ENCODE assay signal across 8 mouse cellular contexts in the genomic region with DNA sequence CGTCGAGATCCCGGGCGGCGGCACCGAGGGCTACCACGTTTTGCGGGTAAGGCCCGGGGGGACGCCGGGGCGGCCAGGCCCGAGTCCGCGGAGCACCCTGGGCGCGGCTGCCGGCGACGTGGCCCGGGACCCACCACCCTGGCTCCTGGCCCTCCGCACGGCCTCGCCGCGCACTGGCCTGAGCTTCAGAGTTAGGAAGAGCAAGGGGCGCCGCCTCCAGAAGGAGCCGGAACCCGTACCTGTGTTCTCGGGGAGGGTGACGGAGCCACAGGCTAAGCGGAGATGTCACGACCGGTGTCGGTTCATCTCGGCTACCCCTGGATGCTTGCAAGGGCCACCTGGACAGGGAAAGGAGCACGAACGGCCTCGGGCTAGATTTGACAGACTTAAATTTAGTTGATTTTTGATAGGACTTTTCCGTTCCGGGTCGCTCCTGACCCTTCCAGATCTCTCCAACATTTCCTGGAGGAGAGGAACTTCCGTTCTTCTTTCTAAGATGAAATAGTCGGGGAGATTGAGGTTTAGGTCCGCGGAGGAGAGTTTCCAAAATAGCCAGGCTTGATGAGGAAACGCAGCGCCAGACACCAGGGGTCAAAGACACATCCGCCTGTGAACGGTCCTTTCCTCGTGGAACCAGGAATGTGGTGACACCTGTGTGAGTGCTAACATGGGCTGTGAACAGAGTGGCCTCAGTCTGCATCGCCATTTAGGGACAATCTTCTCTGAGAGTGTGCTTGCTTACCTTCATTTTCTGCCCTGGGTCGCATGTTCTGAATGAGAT. TPM values are rescaled to one million over a fixed set of nuclear protein-coding genes. Genes with fewer than 3 reads are reported as not detected.
DNase-seq lines count a peak whose midpoint lies in the region; ATAC-seq and TF ChIP-seq lines count a peak whose summit lies in the region.

A gene (minus strand): TSS at position 394 of the 781 bp plus-strand sequence.

- WGBS in kidney, embryonic 16.5 days, result under 1% methylated on average over 54 of the region's 54 CpGs
- WGBS in liver, embryonic 13.5 days (ENCODE audit: insufficient replicate concordance), result under 1% methylated on average over 54 of the region's 54 CpGs
- WGBS in neural tube, embryonic 14.5 days, result under 1% methylated on average over 52 of the region's 54 CpGs

- DNase-seq in kidney, adult 18-20 months, result no peak
- no peak for DNase-seq in ES-E14 (ENCODE audit: low read depth, low spot score)
- peak; percentile 47 for DNase-seq in embryo, embryonic 10 days (ENCODE audit: low spot score)
- peak; percentile 29 for DNase-seq in heart, postnatal 4 days
- no peak for DNase-seq in liver, embryonic 13.5 days
- DNase-seq in ovary, adult 18-20 months (ENCODE audit: low spot score), result no peak

- in situ Hi-C loops in ES-E14 (cut with MboI; ENCODE audit: low sequenced_read_pairs in 2 of 2, unreplicated experiment in 2 of 2), result no loop called here

- H3K27ac ChIP-seq in kidney, embryonic 16.5 days (ENCODE audit: low read length), result peak within 1 kb of the TSS; percentile 91
- H3K27ac ChIP-seq in ES-E14 (ENCODE audit: insufficient read depth, low read depth, low read length, poor library complexity, severe bottlenecking), result peak within 1 kb of the TSS; percentile 60; the same call in 1 of the 2 replicates
- H3K27ac ChIP-seq in liver, embryonic 13.5 days, result peak within 1 kb of the TSS; percentile 92
- H3K27ac ChIP-seq in neural tube, embryonic 14.5 days (ENCODE audit: low read depth, low read length), result peak within 1 kb of the TSS; percentile 88

- H3K4me2 ChIP-seq in kidney, embryonic 16.5 days (replicated peaks; ENCODE audit: low read depth, low read length), result peak within 1 kb of the TSS; percentile 89
- peak within 1 kb of the TSS; percentile 87 for H3K4me2 ChIP-seq in liver, embryonic 13.5 days
- peak within 1 kb of the TSS; percentile 80 for H3K4me2 ChIP-seq in neural tube, embryonic 14.5 days (ENCODE audit: low read depth, low read length)

- H3K36me3 ChIP-seq in kidney, embryonic 16.5 days (ENCODE audit: insufficient read depth, low read length), result 0 out of 2 replicates have a peak, but pooled peaks cover 3% of the 10 kb centered on the region
- H3K36me3 ChIP-seq in ES-E14 (ENCODE audit: control insufficient read depth, insufficient read depth, low read length, poor library complexity, severe bottlenecking), result no peaks in the 10 kb centered on the region
- no peaks in the 10 kb centered on the region for H3K36me3 ChIP-seq in liver, embryonic 13.5 days
- H3K36me3 ChIP-seq in neural tube, embryonic 14.5 days (ENCODE audit: control insufficient read depth, insufficient read depth, low read length), result no peaks in the 10 kb centered on the region

- peak within 1 kb of the TSS; percentile 97 for H3K9ac ChIP-seq in kidney, embryonic 16.5 days (replicated peaks; ENCODE audit: low read length)
- peak within 1 kb of the TSS; percentile 99 for H3K9ac ChIP-seq in ES-E14 (ENCODE audit: insufficient read depth, low read depth, low read length, poor library complexity, severe bottlenecking)
- peak within 1 kb of the TSS; percentile 95 for H3K9ac ChIP-seq in liver, embryonic 13.5 days
- H3K9ac ChIP-seq in neural tube, embryonic 14.5 days (replicated peaks; ENCODE audit: low read depth, low read length), result peak within 1 kb of the TSS; percentile 90

- 0 out of 2 replicates have a peak, but pooled peaks cover 3% of the 10 kb centered on the region for H3K27me3 ChIP-seq in kidney, embryonic 16.5 days (ENCODE audit: insufficient read depth, low read length)
- H3K27me3 ChIP-seq in liver, embryonic 13.5 days, result peaks cover 12% of the 10 kb centered on the region
- H3K27me3 ChIP-seq in neural tube, embryonic 14.5 days (ENCODE audit: control insufficient read depth, insufficient read depth, low read length), result no peaks in the 10 kb centered on the region

- H3K4me3 ChIP-seq in kidney, embryonic 16.5 days (ENCODE audit: low read length), result peak within 1 kb of the TSS; percentile 89
- peak within 1 kb of the TSS; percentile 94 to 96 for H3K4me3 ChIP-seq in ES-E14 (ENCODE audit: insufficient read depth in 1 of 2, low read depth in 1 of 2, low read length in 2 of 2, poor library complexity in 1 of 2, severe bottlenecking in 1 of 2)
- H3K4me3 ChIP-seq in liver, embryonic 13.5 days (replicated peaks), result peak within 1 kb of the TSS; percentile 81
- H3K4me3 ChIP-seq in neural tube, embryonic 14.5 days (ENCODE audit: low read depth, low read length), result peak within 1 kb of the TSS; percentile 96

- peak; percentile 89 for ATAC-seq in kidney, embryonic 16.5 days (ENCODE audit: low FRiP score, low TSS enrichment)
- peak; percentile 76 for ATAC-seq in liver, embryonic 13.5 days (ENCODE audit: low read depth)
- ATAC-seq in neural tube, embryonic 14.5 days (ENCODE audit: low read depth), result peak; percentile 80

- peaks cover 21% of the 10 kb centered on the region for H3K4me1 ChIP-seq in kidney, embryonic 16.5 days (ENCODE audit: insufficient read depth, low read length)
- H3K4me1 ChIP-seq in ES-E14 (ENCODE audit: control insufficient read depth in 2 of 2, insufficient read depth in 2 of 2, low read length in 2 of 2, poor library complexity in 1 of 2), result peaks cover 0 to 5% of the 10 kb centered on the region in 2 experiments; a peak in 1 of 4 replicates
- H3K4me1 ChIP-seq in liver, embryonic 13.5 days (replicated peaks), result peaks cover 47% of the 10 kb centered on the region
- H3K4me1 ChIP-seq in neural tube, embryonic 14.5 days (ENCODE audit: control insufficient read depth, insufficient read depth, low read length), result peaks cover 12% of the 10 kb centered on the region

- no peaks in the 10 kb centered on the region for H3K9me3 ChIP-seq in kidney, embryonic 16.5 days (ENCODE audit: low read length)
- no peaks in the 10 kb centered on the region for H3K9me3 ChIP-seq in ES-E14 (ENCODE audit: control insufficient read depth, insufficient read depth, low read depth, low read length)
- H3K9me3 ChIP-seq in liver, embryonic 13.5 days (replicated peaks), result no peaks in the 10 kb centered on the region
- H3K9me3 ChIP-seq in neural tube, embryonic 14.5 days (ENCODE audit: control insufficient read depth, low read length), result no peaks in the 10 kb centered on the region

TF ChIP-seq in ES-E14, 5 proteins besides CTCF, POLR2A, EP300 and RAD21:
- TF ChIP-seq HCFC1 (IDR thresholded peaks at IDR 0.05; ENCODE audit: borderline replicate concordance, insufficient read depth, low read length), result no peak
- TF ChIP-seq CHD2 (IDR thresholded peaks at IDR 0.05; ENCODE audit: low read depth, low read length), result no peak
- no peak for TF ChIP-seq MAFK (IDR thresholded peaks at IDR 0.05; ENCODE audit: insufficient read depth, low read depth, low read length)
- TF ChIP-seq ZNF384 (IDR thresholded peaks at IDR 0.05; ENCODE audit: low read depth, low read length), result no peak
- no peak for TF ChIP-seq ZC3H11A (IDR thresholded peaks at IDR 0.05; ENCODE audit: borderline replicate concordance, low read depth, low read length)

RNA-seq across cellular contexts. Expression of the gene that starts here (rescaled TPM):
- 3.8 and 4.0 TPM in 2 replicates for polyA plus RNA-seq in kidney, embryonic 16.5 days (2015; fragmentation: Nextera tagmentation; extraction: Ambion mirVana)
- 0.27 and 0.85 TPM in 2 replicates for total RNA-seq in ES-E14 (2012; rRNA removed)
- total RNA-seq in heart, postnatal 4 days (2021), result 1 to 10 TPM in 1 of 2 experiments, under 1 TPM in 1; 0.63 to 1.1 TPM
- polyA plus RNA-seq in liver, embryonic 13.5 days (2015; fragmentation: Nextera tagmentation; extraction: Ambion mirVana), result 0.54 and 1.0 TPM in 2 replicates
- 5.0 and 5.6 TPM in 2 replicates for polyA plus RNA-seq in neural tube, embryonic 14.5 days (2014; fragmentation: Nextera tagmentation; extraction: Ambion mirVana)

Comparison
In these comparisons a context has a peak if more than half of its experiments do, and no peak if none do; other contexts are left out.
1. DNase-seq: peak in embryo, embryonic 10 days (single experiment) and heart, postnatal 4 days (single experiment); none in kidney, adult 18-20 months (single experiment), ES-E14 (single experiment), liver, embryonic 13.5 days (single experiment) and ovary, adult 18-20 months (single experiment).
2. Peak in every context shown above with its lines, with median percentiles within 50 percentile points of each other: ATAC-seq, H3K27ac ChIP-seq, H3K4me2 ChIP-seq, H3K4me3 ChIP-seq and H3K9ac ChIP-seq.